Mouse (Mus musculus) retina, postnatal 7 days (tissue): ENCODE results near the gene Fhdc1.

ENCODE experiments used
- DNase-seq: peaks from one replicate; pipeline ENCODE4 v3.0.0-alpha.2; 2012; ENCODE audit warnings: low read depth, low spot score

The Fhdc1 gene

DNA sequence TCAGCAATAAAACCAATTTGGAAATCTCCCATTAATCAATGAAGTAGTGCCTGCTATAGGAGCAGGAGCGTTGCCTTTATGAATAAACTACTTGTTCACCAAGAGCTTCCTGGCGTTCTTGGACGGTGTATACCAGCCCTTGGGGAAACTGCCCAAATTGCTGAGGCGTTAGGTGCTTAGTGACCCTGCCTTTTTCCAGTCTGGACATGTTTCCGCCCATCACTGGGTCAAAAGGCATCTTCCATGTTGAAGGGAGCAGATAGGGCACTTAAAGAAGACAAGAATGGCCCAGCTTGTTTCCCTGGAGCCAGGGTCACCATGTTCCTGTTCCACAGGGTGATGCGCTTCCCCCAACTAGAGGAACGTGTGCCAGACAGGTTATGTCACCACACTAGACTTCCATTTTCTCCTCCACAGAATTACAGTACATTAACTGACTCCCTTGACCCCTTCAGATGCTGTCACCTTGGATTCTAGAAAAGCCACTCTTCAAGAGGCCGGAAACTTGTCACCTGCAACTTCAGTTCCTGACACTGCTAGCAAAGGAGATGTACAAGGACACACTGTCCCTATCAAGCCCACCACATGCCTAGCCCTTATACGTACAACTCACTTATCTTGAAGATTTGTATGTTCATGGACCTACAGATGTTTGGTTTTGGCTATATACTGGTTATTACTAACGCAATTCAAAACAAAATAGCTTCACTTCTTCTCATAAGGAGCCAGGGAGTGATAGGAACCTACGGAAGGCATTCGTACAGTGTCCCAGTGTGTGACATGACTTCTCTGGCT lies 5.1 kb downstream of the Fhdc1 start:
- DNase-seq = no peak

DNA sequence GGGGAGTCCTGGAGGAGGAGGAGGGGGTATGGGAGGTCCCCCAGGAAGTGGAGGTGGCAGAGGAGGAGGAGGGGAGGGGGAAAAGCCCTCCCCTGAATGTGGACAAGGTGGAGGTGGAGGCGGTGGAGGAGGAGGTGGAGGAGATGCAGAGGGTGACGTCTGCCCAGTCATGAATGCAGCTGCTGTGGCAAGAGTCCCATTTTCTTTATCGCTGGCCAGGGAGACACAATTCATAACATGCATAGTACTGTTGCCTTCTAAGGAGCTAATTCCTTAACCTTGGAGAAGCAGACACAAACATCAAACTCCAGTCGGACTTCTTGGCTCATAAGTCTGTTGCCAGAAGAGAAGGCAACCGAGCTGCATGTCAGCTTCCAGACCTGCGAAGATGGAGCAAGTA lies 5.8 kb downstream of the Fhdc1 start:
- DNase-seq = no peak

DNA sequence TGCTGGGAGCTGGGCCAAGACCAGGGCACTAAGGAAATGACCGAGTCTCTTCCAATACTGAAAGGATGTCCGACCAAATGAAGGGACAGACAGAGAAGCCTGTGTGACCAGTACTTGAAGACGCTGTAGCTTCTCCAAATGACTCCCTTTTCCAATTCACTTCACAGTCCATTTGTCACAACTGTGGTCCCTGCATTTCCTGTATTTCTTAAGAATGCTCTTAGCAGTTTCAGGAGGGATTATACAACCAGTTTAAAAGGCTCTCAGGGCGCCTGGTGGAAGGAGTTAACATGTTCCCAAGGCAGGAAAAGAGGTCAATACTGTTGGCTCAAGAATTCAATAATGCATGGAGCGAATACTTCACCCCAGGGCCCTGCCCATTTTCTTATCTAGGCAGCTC lies 7.3 kb downstream of the Fhdc1 start:
- no peak for DNase-seq

DNA sequence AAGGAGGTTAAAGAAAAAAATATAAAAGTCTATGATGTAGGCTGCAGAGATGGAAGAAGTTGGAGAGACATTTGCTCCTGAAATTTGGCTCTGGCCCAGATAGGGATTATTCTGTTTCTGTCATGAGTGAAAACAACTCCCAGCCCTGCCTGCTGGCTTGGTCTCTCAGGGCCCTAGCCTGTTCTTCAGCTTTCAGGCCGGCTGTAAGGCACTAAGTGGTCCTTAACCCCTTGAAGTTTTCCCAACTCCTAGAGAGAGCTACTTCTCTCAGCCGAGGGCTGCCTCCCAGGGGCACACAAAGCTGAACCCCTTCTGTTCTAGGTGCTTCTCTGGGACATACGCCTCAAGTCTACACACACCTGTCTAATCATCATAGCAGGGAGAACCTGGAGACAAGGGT lies 7.7 kb downstream of the Fhdc1 start:
- DNase-seq = no peak

DNA sequence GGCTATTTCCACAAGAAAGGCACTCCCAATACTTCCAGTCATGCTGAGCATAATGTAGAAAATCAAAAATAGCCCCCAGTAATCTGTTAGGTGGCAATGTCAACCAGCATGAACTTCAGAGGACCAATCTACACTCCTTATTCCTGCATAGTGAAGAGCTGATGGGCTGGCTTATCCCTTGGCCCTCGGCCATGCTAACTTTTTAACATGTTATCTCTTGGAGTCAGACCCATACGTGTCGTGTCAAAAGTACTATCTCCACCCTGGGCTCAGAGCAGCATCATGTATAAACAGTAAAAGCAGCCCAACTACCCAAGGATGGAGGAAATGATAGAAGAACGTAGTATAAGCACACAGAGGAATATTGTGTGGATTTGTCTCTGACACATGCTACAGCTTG lies 9.1 kb downstream of the Fhdc1 start:
- DNase-seq = no peak

DNA sequence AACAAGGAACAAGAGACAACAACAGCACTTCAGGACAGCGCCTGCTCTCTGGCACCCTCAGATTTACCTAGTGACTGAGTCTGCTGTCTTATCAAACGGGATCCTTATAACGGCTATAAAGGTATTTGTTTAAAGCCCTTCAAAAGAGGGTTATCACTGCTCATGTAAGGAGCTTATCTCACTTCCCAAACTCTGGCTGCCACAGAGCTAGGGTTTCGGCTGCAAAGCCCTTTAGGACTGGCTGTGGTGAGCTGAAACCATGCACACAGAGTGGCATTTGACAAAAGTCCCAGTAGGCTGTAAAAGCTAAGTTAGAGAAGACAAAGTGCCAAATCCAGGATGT lies 12.1 kb downstream of the Fhdc1 start:
- DNase-seq = no peak

DNA sequence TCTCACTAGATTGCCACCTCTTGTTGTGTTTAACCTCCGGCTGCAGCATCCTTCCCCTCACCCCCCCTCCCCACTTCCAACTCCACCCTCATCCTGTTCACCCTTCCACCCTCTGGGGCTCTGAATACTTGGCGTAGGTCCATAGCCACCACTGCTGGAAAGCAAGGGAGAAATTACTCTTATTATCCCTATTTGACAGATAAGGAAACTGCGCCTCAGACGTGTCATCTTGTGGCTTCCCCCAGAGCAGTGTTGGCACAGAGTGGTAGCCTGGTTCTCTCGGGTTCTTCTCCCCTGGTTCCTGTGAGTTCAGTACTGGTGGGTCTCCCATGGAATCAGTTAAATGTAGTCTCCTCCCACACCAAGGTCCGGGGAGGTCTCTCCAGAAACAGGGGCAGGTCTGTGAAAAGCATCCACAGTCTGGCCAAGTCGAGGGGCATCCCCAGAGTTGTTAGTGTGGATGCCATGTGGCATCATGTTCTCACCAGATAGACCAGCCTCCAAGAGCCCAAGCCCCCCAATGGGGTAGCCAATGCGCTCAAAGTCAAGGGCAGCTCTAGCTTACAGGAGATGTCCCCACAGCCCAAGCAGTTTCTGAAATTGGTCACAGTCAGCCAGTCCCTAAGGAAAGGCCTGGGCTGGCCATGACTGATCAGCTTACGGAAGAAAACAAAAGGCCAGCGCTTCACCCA lies 12.7 kb downstream of the Fhdc1 start:
- no peak for DNase-seq

DNA sequence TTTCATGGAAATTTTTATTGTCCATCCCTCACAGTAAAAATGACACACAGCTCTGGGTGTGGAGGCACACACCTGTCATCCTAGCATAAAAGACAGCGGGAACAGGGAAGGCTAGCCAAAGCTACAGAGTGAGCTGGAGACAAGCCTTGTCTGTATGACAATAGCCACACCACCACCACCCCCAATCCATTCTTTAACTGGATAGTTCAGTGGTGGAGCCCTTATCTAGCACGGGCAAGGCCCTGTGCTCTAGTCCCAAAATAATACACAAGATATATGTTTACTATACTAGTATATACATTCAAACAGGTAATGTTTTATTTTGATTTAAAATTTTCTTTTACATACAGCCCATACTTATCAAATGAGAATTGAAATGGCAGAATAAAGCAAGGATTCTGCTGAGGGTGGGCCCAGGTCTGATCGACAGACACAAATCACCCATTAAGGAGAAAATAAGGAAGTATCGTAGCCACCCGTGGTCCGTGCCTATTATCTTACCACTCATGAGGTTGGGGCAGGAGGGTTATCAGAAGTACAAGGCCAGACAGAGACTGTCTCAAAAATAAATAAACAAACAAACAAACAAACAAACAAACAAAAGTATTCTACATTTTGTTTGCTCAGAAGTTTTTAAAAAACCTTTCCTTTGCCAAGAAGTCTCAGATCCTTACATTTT lies 14.3 kb downstream of the Fhdc1 start:
- DNase-seq = no peak

DNA sequence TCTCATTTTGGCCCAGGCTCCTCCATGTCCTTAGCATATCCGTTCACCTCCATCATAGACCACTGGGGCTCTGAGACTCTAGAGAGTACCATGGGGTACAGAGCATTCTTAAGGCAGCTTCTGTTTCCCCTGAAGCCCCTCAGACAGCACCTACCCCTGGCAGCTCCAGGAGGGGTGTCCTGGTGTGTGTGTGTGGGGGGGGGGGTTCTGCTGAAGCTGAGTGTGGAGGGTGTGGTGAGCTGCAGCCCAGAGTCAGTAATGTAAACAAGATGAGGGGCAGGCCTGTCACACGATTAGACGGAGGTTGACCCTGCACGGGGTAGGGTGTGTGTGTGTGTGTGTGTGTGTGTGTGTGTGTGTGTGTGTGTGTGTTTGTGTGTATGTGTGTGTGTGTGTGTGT lies 18.5 kb downstream of the Fhdc1 start:
- DNase-seq = no peak

DNA sequence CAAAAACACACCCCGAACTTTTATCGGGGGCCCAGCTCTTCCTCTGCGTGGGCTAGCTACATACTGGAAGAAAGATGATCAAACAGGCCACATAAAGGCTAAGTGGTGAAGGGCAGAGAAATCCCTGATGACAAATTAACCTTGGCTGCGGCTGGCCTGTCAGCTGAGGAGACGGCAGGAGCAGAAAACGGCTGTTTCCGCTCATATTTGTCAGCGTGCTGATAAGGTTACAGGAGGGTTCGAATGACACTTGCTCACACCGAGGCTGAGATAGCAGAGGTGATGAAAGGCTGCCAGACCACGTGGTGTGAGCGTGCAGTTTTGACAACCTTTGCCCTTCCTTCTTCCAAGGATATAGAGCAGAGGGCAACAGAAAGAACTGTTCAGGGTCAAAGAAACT lies 19.3 kb downstream of the Fhdc1 start:
- DNase-seq = no peak

DNA sequence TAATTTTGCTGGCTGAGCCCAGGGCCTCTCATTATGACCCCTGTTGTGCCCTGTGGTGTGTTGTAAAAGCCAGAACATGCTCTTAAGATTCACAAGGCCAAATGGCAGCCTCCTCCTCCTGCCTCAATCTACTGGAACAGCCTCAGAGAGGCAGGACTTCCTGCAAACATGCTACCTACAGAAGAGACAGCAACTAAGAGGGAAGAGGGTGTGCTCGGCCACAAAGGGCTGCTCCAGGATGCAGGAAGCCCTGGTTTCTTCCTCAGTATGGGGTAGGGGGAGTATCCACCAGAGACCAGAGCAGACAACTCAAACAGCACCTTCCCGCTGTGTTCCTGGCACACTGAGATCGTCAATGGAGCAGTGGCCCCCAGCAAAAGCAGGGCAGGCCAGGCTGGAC lies 19.7 kb downstream of the Fhdc1 start:
- DNase-seq = no peak

DNA sequence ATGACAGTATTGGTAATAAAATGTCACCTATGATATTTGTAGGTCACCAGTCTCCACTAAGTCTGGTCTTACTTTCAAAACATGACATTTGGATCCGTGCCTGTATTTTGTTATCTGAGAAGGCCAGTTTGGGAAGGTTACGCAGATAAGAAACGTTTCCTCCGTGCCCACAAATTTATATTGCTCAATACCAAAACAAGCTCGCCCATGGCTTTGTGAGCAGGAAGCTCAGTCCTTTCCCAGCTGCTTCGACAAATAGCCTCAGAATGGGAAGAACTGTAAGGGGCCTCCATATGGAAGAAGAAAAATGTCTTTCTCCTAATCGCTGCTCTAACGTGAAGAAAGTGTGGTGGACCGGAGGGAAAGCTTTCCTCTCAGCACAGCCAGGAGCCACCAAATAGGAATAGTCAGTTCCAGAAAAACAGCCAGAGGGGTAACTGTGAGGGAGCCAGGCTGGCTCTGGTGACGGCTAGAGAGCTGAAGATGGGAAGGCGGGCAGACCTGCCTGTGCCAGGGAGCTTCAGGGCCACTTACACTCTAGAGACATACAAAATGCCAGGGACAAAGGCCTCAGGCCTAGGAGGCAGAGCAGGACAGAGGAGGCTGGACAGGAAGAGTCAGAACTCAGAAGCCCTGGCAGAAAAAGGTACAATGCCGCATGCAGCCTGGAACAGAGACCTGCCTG lies 24.4 kb downstream of the Fhdc1 start:
- DNase-seq = no peak

DNA sequence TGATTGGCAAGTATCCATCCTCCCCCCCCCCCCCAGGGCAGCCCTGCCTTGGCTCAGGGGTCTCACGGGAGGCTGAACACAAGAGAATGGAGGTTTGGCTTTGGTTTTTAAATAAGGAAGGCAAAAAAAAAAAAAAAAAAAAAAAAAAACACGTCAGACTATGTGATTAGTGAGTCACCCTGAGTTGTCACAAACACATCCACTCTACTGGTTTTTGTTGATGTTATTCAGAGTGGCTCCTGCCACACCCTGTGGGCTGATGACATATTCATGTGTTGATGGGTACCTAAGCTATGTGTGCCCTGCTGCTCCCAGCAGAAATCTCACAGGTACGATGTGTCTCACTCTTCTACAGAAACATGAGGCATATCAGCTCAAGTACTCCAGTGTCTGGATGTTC lies 29.6 kb downstream of the Fhdc1 start:
- DNase-seq = no peak

DNA sequence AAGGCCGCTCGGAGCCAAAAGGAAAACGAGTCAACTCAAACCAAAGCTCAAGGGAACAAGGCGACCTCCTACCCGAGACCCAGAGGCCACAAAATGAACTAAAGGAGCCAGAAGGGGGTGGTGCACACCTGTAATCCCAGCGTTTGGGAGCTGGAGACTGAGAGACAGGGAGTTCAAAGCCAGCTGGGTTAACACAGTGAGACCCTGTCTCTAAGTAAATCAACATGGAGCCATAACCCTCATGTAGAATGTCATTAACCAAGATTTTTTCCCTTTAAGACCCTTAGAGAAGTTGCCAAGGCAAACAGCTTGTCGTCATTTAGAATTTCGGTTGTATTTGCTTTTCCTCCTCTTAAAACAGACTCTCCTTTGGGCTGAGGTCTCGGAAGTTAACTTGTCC lies 31.2 kb downstream of the Fhdc1 start:
- no peak for DNase-seq

DNA sequence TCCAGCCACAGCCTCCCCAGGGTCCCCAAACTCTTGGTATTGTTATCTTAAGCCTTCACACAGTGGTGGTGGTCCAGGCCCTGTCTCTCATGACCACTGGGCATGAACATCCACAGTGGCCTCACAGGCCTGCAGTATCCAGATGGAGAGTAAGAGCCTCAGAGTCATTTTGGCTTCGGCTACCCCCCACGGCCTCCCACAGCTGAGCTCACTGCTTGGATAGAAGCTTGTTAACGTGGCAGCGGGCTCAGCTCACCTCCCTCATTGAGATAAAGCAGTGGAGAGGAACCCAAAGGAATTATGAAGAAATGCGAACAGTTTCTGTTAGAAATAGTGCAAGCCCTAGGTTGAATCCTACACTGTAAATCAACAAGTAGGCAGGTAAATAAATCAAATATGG lies 32.4 kb downstream of the Fhdc1 start:
- no peak for DNase-seq

DNA sequence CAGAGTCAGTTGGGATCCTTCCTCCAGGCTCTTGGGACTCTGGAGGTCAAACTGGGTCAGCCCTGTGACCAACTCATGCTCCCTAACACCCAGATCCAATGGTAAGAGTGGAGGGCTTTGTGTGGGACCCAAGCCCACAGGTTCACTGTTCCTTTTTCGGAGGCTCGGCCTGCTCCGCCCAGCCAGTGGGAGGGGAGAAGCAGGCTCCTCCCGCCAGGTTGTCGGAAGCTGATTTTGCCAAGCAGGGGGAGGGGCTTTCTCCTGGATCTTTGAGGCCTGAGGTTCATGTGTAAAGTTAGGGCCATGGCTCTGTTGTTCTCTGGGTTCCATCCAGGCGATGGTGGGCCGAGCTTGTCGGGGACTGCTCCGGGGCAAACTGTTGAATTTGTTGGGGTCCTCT lies 34.4 kb downstream of the Fhdc1 start:
- DNase-seq = no peak

DNA sequence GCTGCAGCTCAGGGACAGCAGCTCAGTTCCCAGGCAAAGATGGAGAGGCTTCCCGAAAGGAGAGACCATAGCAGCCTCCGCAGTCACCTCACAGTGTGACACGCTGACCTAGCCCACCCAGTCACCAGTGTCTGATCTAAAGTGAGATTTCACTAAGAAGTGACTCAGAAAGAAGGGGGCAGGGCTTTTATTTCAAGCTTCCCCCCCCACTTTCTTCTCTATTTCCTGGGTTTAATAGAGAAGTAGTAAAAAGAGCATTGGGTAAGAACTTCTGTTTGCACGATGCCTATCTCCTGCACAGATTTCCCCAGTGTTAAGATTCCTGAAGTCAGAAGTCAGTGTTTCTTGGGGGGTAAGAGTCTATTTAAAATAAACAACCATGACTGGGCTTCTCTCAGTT lies 37.3 kb downstream of the Fhdc1 start:
- no peak for DNase-seq

DNA sequence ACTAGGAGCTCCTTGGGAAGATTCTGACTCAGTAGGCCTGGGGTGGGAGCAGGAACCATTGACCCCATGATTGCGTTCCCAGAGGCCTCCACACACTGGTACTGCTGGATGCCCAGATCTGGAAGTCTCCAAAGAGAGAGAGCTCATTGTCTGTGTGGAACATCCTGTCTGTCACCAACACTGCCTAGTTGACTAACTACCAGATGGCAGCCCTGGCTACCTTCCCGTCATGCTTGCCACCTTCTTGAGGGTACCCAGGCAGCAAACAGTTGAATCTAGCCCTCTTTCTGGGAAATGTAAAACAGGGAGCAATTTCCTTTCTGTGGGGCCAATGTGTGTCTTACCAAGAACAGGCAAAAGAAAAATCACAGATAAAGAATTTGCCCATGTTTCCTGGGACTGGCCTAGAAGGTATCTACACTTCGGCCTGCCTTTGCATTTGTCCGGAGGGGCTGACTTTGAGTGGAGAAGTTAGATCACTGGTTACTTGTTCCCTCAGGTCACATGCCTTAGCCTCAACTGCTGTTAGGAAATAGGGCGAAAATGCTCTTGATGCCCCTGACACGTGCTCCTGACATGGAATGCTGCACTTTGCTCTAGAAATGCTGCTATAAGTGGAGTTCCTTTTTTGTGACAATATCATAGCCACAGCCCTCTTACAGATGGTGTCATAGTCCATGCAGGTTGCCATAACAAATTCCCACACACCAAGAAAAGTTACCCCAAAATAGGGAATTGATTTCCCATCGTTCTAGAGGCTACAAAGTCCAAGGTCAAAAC lies 40.6 kb downstream of the Fhdc1 start:
- no peak for DNase-seq

DNA sequence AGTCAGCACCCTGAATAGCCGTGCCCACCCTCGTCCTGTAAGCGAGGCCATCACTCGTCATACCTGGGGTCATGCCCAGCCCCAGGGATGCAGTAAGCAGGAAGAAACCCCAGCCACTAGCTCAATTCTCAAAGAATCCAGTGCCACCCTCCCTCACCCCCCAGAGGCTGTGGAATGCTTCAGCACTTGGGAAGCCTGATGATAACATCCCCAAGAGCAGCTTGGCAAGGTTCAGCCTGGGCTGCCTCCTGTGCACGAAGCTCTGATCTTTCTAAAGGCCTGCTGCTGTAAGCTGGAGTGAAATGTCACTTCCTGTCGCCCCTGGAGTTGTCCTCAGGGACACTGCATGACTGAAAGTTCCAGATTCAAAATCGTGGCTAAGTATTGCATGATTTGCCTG lies 41.4 kb downstream of the Fhdc1 start:
- no peak for DNase-seq

DNA sequence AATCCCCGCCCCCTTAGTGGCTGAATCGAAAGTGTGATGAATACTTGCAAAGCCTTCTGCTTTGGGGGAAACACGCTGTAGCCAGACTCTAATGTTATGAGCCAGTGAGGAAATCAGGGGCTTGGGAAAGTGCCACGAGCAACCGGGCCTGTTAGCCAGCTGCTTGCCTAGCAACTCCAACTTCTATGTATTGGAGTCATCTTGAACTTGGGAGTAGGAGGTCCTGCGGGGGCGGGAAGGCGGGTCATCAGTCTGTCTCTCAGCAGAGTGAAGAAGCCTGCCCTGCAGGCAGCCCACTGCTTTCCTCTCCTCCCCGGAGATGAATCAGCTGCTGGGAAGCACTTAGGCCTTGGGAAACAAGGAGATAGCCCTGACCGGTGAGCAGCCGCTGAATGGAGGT lies 42.1 kb downstream of the Fhdc1 start:
- DNase-seq = no peak

DNA sequence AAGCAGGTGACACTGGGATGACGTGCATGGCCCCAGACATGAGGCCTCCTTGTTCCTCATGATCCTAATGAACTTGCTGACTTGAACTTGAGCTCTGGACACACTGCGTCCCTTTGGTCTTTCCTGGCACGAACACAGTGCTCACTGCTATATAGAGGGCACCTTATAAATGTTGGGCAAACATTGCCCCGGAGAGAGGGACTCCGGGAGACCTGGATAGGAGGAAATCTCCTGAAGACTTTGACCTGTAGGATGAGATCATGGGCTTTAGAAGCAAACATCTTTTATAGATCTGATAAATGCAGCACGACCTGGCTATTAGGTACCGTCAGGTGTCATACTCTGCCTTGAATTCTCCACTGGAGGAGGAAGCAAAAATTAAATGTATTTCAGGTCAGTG lies 43.3 kb downstream of the Fhdc1 start:
- no peak for DNase-seq
